Mouse (Mus musculus): ENCODE measurements around the gene Rbfox2. TPM values are rescaled to one million over a fixed set of nuclear protein-coding genes. Genes with fewer than 3 reads are reported as not detected.
A peak's percentile ranks its signal among the peaks of the same experiment; 100 is the strongest.

Rbfox2 gene
- polyA plus RNA-seq, 1 experiment from 2014 or later, result 78.4 TPM

DNA sequence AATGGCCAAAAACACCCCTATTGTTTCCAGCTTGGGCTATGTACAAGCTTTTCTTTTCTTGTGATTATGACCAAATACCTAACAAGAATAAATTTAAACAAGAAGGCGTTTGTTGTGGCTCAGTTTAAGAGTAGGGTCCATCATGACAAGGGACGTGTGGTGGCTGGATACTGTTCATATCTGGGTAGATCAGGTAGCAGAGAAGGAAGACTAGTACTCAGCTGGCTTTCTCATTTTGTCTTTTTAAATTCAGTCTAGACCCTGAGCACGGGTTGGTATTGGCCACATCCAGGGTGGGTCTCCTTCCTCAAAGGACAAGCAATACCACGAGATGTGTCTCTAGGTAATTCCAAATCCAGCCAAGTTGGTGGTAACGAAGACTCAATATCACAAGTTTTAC, 57.4 kb downstream of the Rbfox2 start:
- WGBS, result 87% methylated on average over 5 of the region's 5 CpGs
- H3K36me3 ChIP-seq, result no peaks in the 10 kb centered on the region
- no peak overlapping the region for H3K9ac ChIP-seq (replicated peaks)
- no peak overlapping the region for H3K4me3 ChIP-seq (replicated peaks)
- H3K27me3 ChIP-seq, result no peaks in the 10 kb centered on the region
- no peak overlapping the region for H3K4me2 ChIP-seq
- H3K4me1 ChIP-seq (replicated peaks), result peaks cover 85% of the 10 kb centered on the region
- H3K9me3 ChIP-seq, result no peaks in the 10 kb centered on the region
- ATAC-seq (ENCODE audit: insufficient number of reproducible peaks, insufficient read depth, low FRiP score, low TSS enrichment, low read depth), result no peak
- H3K27ac ChIP-seq, result no peak overlapping the region

DNA sequence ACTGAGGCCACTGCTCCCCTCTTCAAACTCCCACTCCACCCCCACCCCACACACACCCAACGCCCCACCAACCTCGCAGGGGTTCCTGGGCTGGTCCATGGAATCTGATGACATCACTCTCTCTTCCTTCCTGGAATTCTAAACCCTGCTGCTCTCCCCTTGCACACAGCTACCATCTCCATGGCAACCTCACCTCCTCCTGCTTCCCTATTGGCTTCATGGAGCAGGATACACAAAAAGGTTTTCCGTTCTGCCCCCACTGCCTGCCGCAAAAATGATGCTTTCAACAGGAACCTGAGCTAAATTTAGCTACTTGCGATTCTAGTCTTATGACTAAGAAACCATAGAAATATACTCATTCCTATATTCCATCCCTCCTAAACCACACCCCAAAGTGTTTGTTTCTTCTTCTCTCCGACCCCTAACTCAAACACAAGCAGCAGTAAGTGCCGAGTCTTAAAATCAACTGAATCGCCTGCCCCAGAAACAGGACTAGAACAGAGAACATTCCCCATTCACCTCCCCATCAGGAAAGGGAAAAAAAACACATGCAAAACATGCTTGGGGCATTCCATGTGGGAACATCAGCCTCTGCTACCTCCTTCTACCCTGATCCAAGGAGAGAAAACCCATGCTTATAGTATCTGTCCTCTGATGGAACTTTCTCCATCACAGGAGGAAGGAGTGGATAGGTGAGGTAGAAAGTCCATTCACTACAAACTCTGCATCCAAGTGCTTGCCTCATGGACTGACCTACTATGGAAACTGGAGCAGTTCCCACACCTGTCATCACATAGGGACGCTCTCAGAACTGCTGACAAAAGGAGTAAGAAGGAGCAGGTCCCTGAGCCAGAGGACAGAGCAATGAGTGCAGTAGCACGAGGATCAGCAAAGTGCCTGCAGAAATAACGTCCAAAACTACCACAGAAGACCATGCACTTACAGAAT, 61.1 kb downstream of the Rbfox2 start:
- H3K27ac ChIP-seq, result peak overlapping the region; percentile 87
- peaks cover 56% of the 10 kb centered on the region for H3K4me1 ChIP-seq (replicated peaks)
- H3K9ac ChIP-seq (replicated peaks), result peak overlapping the region; percentile 35; the same call in 1 of the 2 replicates
- peak overlapping the region; percentile 47 for H3K4me2 ChIP-seq
- no peaks in the 10 kb centered on the region for H3K36me3 ChIP-seq
- no peaks in the 10 kb centered on the region for H3K9me3 ChIP-seq
- H3K27me3 ChIP-seq, result no peaks in the 10 kb centered on the region
- ATAC-seq (ENCODE audit: insufficient number of reproducible peaks, insufficient read depth, low FRiP score, low TSS enrichment, low read depth), result peak; percentile 78
- 20% methylated on average over 11 of the region's 11 CpGs for WGBS
- peak overlapping the region; percentile 6; the same call in 1 of the 2 replicates for H3K4me3 ChIP-seq (replicated peaks)

DNA sequence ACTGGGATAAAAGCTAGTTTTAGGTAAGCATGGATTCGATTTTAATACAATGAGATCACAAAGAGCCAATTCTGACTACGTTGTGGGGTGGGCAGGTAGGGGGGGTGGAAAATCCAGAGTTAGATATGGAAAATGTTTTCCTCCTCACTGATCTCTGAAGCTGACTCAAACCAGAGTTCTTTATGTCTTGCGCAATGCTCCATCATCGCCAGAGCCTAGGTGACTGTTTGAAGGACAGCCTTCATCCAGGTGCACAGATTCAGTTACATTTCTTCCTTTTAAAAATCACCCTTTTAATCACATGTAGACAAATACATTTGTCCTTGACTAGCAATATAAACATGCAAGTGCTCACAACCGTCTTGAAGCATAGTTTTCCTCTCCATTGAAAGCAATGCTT, 62.2 kb downstream of the Rbfox2 start:
- no peak for ATAC-seq (ENCODE audit: insufficient number of reproducible peaks, insufficient read depth, low FRiP score, low TSS enrichment, low read depth)
- Histone ChIP-seq H3K4me1 (replicated peaks) (peaks cover 50% of the 10 kb centered on the region), H3K27ac (no peak overlapping the region), H3K27me3 (no peaks in the 10 kb centered on the region), H3K9me3 (no peaks in the 10 kb centered on the region), H3K36me3 (no peaks in the 10 kb centered on the region), H3K9ac (replicated peaks) (no peak overlapping the region), H3K4me3 (replicated peaks) (no peak overlapping the region), H3K4me2 (no peak overlapping the region)
- WGBS, result 85% methylated on average over 5 of the region's 5 CpGs

GRCm38 (mm10) chr15:77243876-77244560, 62.8 kb downstream of the Rbfox2 start:
- Histone ChIP-seq H3K36me3 (no peaks in the 10 kb centered on the region), H3K4me2 (no peak overlapping the region), H3K4me1 (replicated peaks) (peaks cover 46% of the 10 kb centered on the region), H3K9me3 (no peaks in the 10 kb centered on the region), H3K4me3 (replicated peaks) (no peak overlapping the region), H3K27me3 (no peaks in the 10 kb centered on the region), H3K27ac (no peak overlapping the region), H3K9ac (replicated peaks) (no peak overlapping the region)
- 84% methylated on average over 5 of the region's 5 CpGs for WGBS
- no peak for ATAC-seq (ENCODE audit: insufficient number of reproducible peaks, insufficient read depth, low FRiP score, low TSS enrichment, low read depth)

- Histone ChIP-seq H3K9ac (replicated peaks) (no peak overlapping the region), H3K27me3 (no peaks in the 10 kb centered on the region), H3K27ac (no peak overlapping the region), H3K4me3 (replicated peaks) (no peak overlapping the region), H3K36me3 (no peaks in the 10 kb centered on the region), H3K4me1 (replicated peaks) (peaks cover 37% of the 10 kb centered on the region), H3K4me2 (no peak overlapping the region), H3K9me3 (no peaks in the 10 kb centered on the region)
- 84% methylated on average over 4 of the region's 4 CpGs for WGBS
- no peak for ATAC-seq (ENCODE audit: insufficient number of reproducible peaks, insufficient read depth, low FRiP score, low TSS enrichment, low read depth)
Observed at GRCm38 (mm10) chr15:77240607-77241006, 66.2 kb downstream of the Rbfox2 start.

DNA sequence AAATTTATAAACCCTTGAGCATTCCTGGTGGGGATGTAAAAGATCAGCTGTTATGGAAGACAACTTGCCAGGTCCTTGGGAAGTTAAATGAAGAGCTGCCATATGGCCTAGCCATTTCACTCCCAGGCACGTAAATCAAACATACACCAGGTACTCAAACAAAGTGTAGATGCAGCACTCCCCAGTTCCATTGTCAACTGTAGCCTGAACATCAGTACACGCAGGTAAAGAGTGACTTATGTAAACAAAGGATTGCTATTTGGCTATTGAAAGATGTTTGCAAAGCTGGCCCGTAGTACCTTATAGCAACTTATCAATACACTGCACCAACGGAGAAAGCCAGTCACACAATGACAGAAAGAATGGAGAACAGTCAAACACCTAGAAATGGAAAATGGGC, 67.2 kb downstream of the Rbfox2 start:
- peaks cover 36% of the 10 kb centered on the region for H3K4me1 ChIP-seq (replicated peaks)
- ATAC-seq (ENCODE audit: insufficient number of reproducible peaks, insufficient read depth, low FRiP score, low TSS enrichment, low read depth), result no peak
- 86% methylated on average over 4 of the region's 4 CpGs for WGBS

DNA sequence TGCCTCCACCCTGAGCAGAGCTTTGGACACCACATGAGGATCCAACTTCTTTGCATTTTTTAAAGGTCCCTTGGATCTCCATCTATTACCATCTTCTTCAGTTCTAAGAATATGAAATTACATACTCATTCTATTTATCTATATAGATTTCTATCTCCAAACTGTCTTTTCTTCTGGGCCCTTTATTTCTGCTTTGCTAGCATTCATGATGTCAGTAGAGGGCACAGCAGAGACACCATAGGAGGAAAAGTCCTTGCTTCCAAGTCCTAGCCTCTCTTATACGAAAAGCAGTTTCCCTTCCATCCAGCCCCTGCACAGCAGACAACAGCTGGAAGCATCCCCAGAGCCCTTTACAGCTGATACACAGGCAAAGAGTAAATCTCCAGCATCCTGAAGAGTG, 69.1 kb downstream of the Rbfox2 start:
- peaks cover 38% of the 10 kb centered on the region for H3K4me1 ChIP-seq (replicated peaks)
- no peak overlapping the region for H3K9ac ChIP-seq (replicated peaks)
- no peak overlapping the region for H3K27ac ChIP-seq
- WGBS, result 45% methylated on average over 1 of the region's 1 CpGs
- no peaks in the 10 kb centered on the region for H3K36me3 ChIP-seq
- no peaks in the 10 kb centered on the region for H3K9me3 ChIP-seq
- H3K27me3 ChIP-seq, result no peaks in the 10 kb centered on the region
- no peak for ATAC-seq (ENCODE audit: insufficient number of reproducible peaks, insufficient read depth, low FRiP score, low TSS enrichment, low read depth)
- no peak overlapping the region for H3K4me3 ChIP-seq (replicated peaks)
- H3K4me2 ChIP-seq, result no peak overlapping the region

More for the DNA sequence above, 67.2 kb downstream of the Rbfox2 start:
- Histone ChIP-seq H3K9me3 (no peaks in the 10 kb centered on the region), H3K9ac (replicated peaks) (no peak overlapping the region), H3K4me3 (replicated peaks) (no peak overlapping the region), H3K27me3 (no peaks in the 10 kb centered on the region), H3K36me3 (no peaks in the 10 kb centered on the region), H3K27ac (no peak overlapping the region), H3K4me2 (no peak overlapping the region)

DNA sequence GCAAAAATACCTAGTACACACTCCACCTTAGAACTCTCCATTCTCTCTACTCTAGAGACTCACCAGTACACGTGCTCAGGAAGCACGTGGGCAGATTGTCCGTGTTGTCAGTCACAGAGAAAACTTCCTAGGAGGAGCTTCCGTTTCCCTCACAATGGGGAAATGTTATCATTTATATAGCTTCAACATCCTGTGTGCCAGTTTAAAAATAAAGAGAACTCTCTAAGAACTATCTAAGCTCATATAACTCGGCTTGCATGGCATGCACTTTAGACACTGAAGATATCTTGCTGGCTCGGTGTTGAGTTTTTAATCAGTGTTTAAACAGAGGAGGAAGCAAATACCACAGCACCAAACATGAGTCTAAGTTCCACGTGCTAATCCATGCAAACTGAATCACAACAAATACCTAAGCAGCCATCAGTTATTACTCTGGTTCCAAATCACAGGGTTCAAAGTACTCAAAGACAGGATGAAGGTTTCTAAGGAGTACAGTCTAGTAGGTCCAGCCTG, 70.7 kb downstream of the Rbfox2 start:
- H3K4me1 ChIP-seq (replicated peaks), result peaks cover 43% of the 10 kb centered on the region
- H3K4me3 ChIP-seq (replicated peaks), result no peak overlapping the region

DNA sequence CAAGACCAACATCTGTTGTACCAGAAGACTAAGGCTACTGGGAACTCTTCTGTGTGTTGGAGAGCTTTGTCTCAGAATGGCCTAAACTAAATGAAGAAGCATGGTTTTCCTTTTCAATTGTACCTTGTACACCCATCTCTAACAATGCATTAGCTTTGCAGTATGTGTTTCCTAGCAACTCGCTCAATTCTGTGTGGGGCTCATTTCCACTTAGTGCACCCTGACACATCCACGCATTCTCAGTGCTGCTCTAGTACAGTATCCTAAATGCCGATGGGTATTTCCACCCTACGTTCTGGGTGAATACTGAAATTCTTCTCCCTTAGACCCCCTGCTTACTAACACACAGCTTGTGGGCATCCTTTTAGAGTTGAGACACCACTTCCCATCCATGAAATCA, 71.3 kb downstream of the Rbfox2 start:
- H3K4me2 ChIP-seq, result no peak overlapping the region
- H3K36me3 ChIP-seq, result no peaks in the 10 kb centered on the region
- H3K27me3 ChIP-seq, result no peaks in the 10 kb centered on the region
- H3K4me3 ChIP-seq (replicated peaks), result no peak overlapping the region
- no peak overlapping the region for H3K9ac ChIP-seq (replicated peaks)
- 96% methylated on average over 4 of the region's 4 CpGs for WGBS
- H3K27ac ChIP-seq, result no peak overlapping the region
- H3K9me3 ChIP-seq, result no peaks in the 10 kb centered on the region
- H3K4me1 ChIP-seq (replicated peaks), result peaks cover 43% of the 10 kb centered on the region
- no peak for ATAC-seq (ENCODE audit: insufficient number of reproducible peaks, insufficient read depth, low FRiP score, low TSS enrichment, low read depth)

More for the DNA sequence above, 70.7 kb downstream of the Rbfox2 start:
- H3K27me3 ChIP-seq, result no peaks in the 10 kb centered on the region
- H3K4me2 ChIP-seq, result no peak overlapping the region
- no peaks in the 10 kb centered on the region for H3K36me3 ChIP-seq
- 85% methylated on average over 7 of the region's 7 CpGs for WGBS
- no peak overlapping the region for H3K9ac ChIP-seq (replicated peaks)
- no peak for ATAC-seq (ENCODE audit: insufficient number of reproducible peaks, insufficient read depth, low FRiP score, low TSS enrichment, low read depth)
- no peak overlapping the region for H3K27ac ChIP-seq
- no peaks in the 10 kb centered on the region for H3K9me3 ChIP-seq

- no peak for ATAC-seq (ENCODE audit: insufficient number of reproducible peaks, insufficient read depth, low FRiP score, low TSS enrichment, low read depth)
- no peaks in the 10 kb centered on the region for H3K27me3 ChIP-seq
- H3K36me3 ChIP-seq, result no peaks in the 10 kb centered on the region
- H3K4me1 ChIP-seq (replicated peaks), result peaks cover 41% of the 10 kb centered on the region
- no peak overlapping the region for H3K4me3 ChIP-seq (replicated peaks)
- no peak overlapping the region for H3K27ac ChIP-seq
- WGBS, result 57% methylated on average over 4 of the region's 4 CpGs
- H3K4me2 ChIP-seq, result no peak overlapping the region
- no peak overlapping the region for H3K9ac ChIP-seq (replicated peaks)
- H3K9me3 ChIP-seq, result no peaks in the 10 kb centered on the region
Observed at GRCm38 (mm10) chr15:77234296-77234695, 72.5 kb downstream of the Rbfox2 start.

DNA sequence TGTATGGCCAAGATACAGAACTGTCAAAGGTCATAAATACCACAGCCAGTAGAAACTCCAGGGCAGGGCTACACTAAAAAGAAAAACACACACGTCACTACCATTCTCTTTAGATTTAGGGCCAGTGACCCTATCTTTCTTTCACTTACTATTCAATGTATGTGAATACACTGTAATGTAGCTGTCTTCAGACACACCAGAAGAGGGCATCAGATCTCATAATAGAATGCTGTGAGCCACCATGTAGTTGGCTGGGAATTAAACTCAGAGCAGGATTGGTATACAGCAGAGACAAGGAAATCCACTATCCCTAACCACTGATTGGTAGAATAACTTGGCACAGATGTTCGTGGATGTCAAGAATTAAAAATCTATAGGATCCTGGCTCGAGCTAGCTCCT, 76.7 kb downstream of the Rbfox2 start:
- WGBS, result 80% methylated on average over 3 of the region's 3 CpGs
- Histone ChIP-seq H3K4me2 (no peak overlapping the region), H3K4me1 (replicated peaks) (peaks cover 41% of the 10 kb centered on the region), H3K9ac (replicated peaks) (no peak overlapping the region), H3K27me3 (no peaks in the 10 kb centered on the region), H3K27ac (no peak overlapping the region), H3K36me3 (peaks cover 8% of the 10 kb centered on the region; the same call in 1 of the 2 replicates), H3K9me3 (no peaks in the 10 kb centered on the region), H3K4me3 (replicated peaks) (no peak overlapping the region)
- ATAC-seq (ENCODE audit: insufficient number of reproducible peaks, insufficient read depth, low FRiP score, low TSS enrichment, low read depth), result no peak
